Mouse (Mus musculus) limb, embryonic 10.5 days (tissue): ENCODE results near the gene Shisal2b. TPM values are rescaled to one million over a fixed set of nuclear protein-coding genes. Genes with fewer than 3 reads are reported as not detected.

ENCODE experiments used
- DNase-seq: peaks from one replicate; pipeline ENCODE4 v3.0.0-alpha.2; 2017; ENCODE audit warnings: low spot score
- H3K27ac ChIP-seq: fragments of 300-500 bp; sonication (generic); 2 replicates; pipeline ENCODE4 v1.5.1; 2016; ENCODE audit warnings: mild to moderate bottlenecking
- H3K27me3 ChIP-seq: fragments of 300-500 bp; sonication (generic); 2 replicates; pipeline ENCODE4 v1.6.1; 2016; ENCODE audit warnings: low read depth, mild to moderate bottlenecking; ENCODE audit not compliant: poor library complexity, severe bottlenecking
- H3K36me3 ChIP-seq: fragments of 300-500 bp; sonication (generic); 2 replicates; pipeline ENCODE4 v1.6.1; 2016; ENCODE audit warnings: mild to moderate bottlenecking, moderate library complexity
- H3K4me1 ChIP-seq: fragments of 300-500 bp; sonication (generic); 2 replicates; pipeline ENCODE4 v1.6.1; 2016
- H3K4me3 ChIP-seq: fragments of 300-500 bp; sonication (generic); 2 replicates; pipeline ENCODE4 v1.5.1; 2016; ENCODE audit warnings: mild to moderate bottlenecking, moderate library complexity
- H3K9me3 ChIP-seq: fragments of 300-500 bp; sonication (generic); replicated peaks from 2 replicates; pipeline ENCODE4 v1.6.1; 2016; ENCODE audit warnings: mild to moderate bottlenecking
- WGBS: fragments of 180-500 bp; shearing (Covaris S2); methylation state at CpG from one replicate; pipeline ENCODE4 v1.1.7; 2016; 5-methylcytosine and 5-hydroxymethylcytosine counted together
- polyA plus RNA-seq: library from polyadenylated mRNA; unstranded; fragments of >200 nt; fragmentation: Nextera tagmentation; extraction: Ambion mirVana; gene quantifications from 2 replicates; pipeline ENCODE4 v1.2.1, GENCODE M21; 2016

Shisal2b gene
- polyA plus RNA-seq, 1 experiment from 2014 or later, result 0.10 TPM

DNA sequence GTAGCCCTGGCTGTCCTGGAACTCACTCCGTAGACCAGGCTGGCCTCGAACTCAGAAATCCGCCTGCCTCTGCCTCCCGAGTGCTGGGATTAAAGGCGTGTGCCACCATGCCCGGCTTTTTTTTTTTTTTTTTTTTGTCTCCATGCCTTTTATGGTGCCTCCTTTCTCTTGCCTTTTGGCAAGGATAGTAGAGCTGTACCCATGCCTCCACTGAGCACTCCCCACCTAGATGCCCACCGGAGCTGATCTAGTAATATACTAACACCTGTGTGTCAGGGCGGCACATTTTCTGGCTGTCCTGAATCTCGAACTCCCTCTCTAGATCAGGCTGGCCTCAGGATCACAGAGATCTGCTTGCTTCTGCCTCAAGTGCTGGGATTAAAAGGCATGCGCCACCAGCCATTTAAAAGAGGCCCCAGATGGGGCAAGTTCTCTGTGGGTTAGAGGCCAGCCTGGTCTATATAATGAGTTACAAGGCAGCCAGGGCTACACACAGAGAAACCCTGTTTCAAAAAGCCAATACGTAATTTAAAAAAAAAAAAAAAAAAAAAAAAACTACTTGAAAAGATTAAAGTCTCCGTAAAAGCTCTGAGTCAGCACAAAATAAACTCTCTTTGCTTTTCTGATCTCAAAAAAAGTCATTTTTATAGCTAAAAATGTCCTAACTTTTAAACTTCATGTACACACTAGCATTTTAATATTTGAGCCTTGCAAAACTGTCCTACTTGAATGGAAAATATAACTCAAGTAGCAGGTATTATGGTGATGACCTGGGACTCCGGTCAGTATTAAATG is 20.2 kb downstream of the Shisal2b start:
- Histone ChIP-seq H3K36me3 (peaks cover 7% of the 10 kb centered on the region), H3K4me1 (no peaks in the 10 kb centered on the region), H3K4me3 (no peak overlapping the region), H3K27me3 (no peaks in the 10 kb centered on the region), H3K9me3 (no peaks in the 10 kb centered on the region), H3K27ac (no peak overlapping the region)
- no peak for DNase-seq
- WGBS, result 83% methylated on average over 13 of the region's 13 CpGs

GRCm38 (mm10) chr13:104841937-104842336 is 21.8 kb downstream of the Shisal2b start:
- no peak overlapping the region for H3K4me3 ChIP-seq
- H3K9me3 ChIP-seq, result no peaks in the 10 kb centered on the region
- no peaks in the 10 kb centered on the region for H3K27me3 ChIP-seq
- peaks cover 18% of the 10 kb centered on the region for H3K36me3 ChIP-seq
- no peak overlapping the region for H3K27ac ChIP-seq
- 70% methylated on average over 4 of the region's 4 CpGs for WGBS
- H3K4me1 ChIP-seq, result no peaks in the 10 kb centered on the region
- DNase-seq, result no peak

DNA sequence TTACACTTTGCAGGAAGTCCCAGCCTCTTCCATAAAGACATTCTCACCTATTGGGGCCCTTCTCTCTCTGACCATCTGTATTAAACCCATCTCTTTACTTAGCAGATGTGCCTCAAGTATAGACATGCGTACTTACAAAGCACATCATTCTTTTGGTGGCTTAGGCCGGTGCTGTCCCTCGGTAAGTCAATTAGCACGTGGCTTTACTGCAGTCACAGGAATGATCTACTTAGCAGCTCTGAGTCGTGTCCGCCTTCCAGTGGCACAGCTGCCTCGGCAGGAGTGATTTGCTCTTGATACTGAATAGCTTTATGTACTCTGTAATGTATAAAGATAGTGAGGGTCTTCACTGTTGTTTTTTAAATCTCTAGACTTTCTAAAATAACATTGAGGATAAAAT is 26.1 kb downstream of the Shisal2b start:
- Histone ChIP-seq H3K4me1 (no peaks in the 10 kb centered on the region), H3K4me3 (no peak overlapping the region), H3K9me3 (no peaks in the 10 kb centered on the region), H3K27ac (no peak overlapping the region), H3K36me3 (peaks cover 56% of the 10 kb centered on the region), H3K27me3 (no peaks in the 10 kb centered on the region)
- 69% methylated on average over 7 of the region's 7 CpGs for WGBS
- no peak for DNase-seq

GRCm38 (mm10) chr13:104832811-104833210 is 30.9 kb downstream of the Shisal2b start:
- Histone ChIP-seq H3K4me3 (no peak overlapping the region), H3K27me3 (no peaks in the 10 kb centered on the region), H3K9me3 (0 out of 2 replicates have a peak, but pooled peaks cover 2% of the 10 kb centered on the region), H3K4me1 (no peaks in the 10 kb centered on the region), H3K27ac (no peak overlapping the region), H3K36me3 (peaks cover 92% of the 10 kb centered on the region)
- DNase-seq, result no peak
- WGBS, result 96% methylated on average over 13 of the region's 13 CpGs

GRCm38 (mm10) chr13:104825470-104825869 is 38.2 kb downstream of the Shisal2b start:
- Histone ChIP-seq H3K27me3 (no peaks in the 10 kb centered on the region), H3K4me1 (peaks cover 8% of the 10 kb centered on the region), H3K27ac (no peak overlapping the region), H3K9me3 (0 out of 2 replicates have a peak, but pooled peaks cover 2% of the 10 kb centered on the region), H3K36me3 (peaks cover 53% of the 10 kb centered on the region), H3K4me3 (no peak overlapping the region)
- 83% methylated on average over 2 of the region's 2 CpGs for WGBS
- DNase-seq, result no peak

GRCm38 (mm10) chr13:104822411-104822838 is 41.3 kb downstream of the Shisal2b start:
- H3K36me3 ChIP-seq, result peaks cover 32% of the 10 kb centered on the region
- H3K27me3 ChIP-seq, result no peaks in the 10 kb centered on the region
- no peak overlapping the region for H3K27ac ChIP-seq
- DNase-seq, result peak; percentile 31
- WGBS, result 20% methylated on average over 8 of the region's 8 CpGs
- H3K4me3 ChIP-seq, result no peak overlapping the region
- peaks cover 18% of the 10 kb centered on the region for H3K4me1 ChIP-seq
- H3K9me3 ChIP-seq, result no peaks in the 10 kb centered on the region

DNA sequence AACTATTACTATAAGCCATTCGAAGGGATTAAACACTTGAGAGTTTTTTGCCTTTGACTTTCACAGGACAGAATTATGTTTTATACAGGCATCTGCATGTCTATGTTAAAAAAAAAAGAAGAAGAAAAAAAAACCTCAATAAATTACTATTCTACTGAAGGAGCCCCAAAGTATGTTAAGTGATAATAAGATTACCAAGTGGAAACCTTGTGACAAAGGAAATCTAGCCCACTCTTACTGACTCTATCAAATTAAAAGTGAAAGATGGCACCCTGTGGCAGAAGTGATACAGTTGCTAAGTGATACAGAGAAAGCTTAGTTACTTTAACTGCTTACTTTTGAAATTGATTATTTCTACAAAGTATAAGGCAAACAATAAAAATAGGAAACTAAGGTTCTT is 41.8 kb downstream of the Shisal2b start:
- Histone ChIP-seq H3K36me3 (peaks cover 28% of the 10 kb centered on the region), H3K27ac (no peak overlapping the region), H3K27me3 (no peaks in the 10 kb centered on the region), H3K9me3 (no peaks in the 10 kb centered on the region), H3K4me1 (peaks cover 18% of the 10 kb centered on the region), H3K4me3 (no peak overlapping the region)
- DNase-seq, result no peak
- WGBS, result 89% methylated on average over 1 of the region's 1 CpGs

DNA sequence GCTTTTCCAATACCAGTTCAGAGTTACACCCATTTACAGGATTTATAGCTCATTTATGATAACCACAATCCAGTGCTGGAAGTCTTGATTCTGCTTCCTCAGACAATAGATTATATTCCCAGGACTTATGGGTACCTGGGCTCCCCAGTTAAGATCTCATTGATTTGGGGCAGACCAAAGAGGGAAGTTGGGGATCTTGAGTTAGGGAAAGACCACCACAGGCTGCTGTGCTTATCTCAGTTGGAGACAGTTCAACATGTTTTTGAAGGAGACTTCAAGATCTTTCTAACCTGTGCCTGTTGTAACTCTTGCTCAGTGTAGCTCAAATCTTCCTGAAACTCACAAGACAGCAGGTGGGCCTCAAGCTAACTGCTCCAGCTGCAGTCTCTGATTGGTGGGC is 42.5 kb downstream of the Shisal2b start:
- H3K4me3 ChIP-seq, result no peak overlapping the region
- peaks cover 18% of the 10 kb centered on the region for H3K4me1 ChIP-seq
- no peaks in the 10 kb centered on the region for H3K9me3 ChIP-seq
- peaks cover 23% of the 10 kb centered on the region for H3K36me3 ChIP-seq
- H3K27ac ChIP-seq, result no peak overlapping the region
- DNase-seq, result no peak
- no peaks in the 10 kb centered on the region for H3K27me3 ChIP-seq

DNA sequence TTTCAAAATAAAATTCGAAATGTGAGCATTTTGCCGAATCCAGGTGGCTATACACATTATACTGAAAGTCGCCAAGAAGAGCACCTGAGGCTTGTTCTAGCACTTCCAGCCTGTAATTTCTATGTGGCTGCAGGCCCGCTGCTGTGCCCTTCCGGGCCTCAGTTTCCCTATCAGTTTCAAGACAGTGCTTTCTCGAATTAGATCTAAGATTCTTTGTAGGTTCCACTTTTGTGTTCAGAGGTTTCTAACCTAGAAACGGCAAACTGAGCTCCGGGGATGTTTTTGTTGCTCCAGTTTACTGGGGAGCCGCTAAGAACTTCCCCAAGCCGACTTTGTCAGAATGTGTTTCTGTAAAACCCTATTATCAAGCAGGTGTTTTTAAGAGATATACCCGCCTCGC is 46.0 kb downstream of the Shisal2b start:
- DNase-seq, result no peak
- Histone ChIP-seq H3K4me1 (peaks cover 24% of the 10 kb centered on the region), H3K4me3 (peak overlapping the region; percentile 86), H3K36me3 (peaks cover 12% of the 10 kb centered on the region; the same call in 1 of the 2 replicates), H3K9me3 (no peaks in the 10 kb centered on the region), H3K27me3 (no peaks in the 10 kb centered on the region), H3K27ac (peak overlapping the region; percentile 98)
- 63% methylated on average over 12 of the region's 12 CpGs for WGBS

- Histone ChIP-seq H3K36me3 (peaks cover 12% of the 10 kb centered on the region; the same call in 1 of the 2 replicates), H3K4me3 (peak within 1 kb of the TSS; percentile 86), H3K4me1 (peaks cover 16% of the 10 kb centered on the region), H3K27ac (peak within 1 kb of the TSS; percentile 98), H3K27me3 (no peaks in the 10 kb centered on the region), H3K9me3 (no peaks in the 10 kb centered on the region)
- DNase-seq, result peak; percentile 88
- WGBS, result 1% methylated on average over 50 of the region's 50 CpGs
Measured at GRCm38 (mm10) chr13:104816635-104817571, 46.8 kb downstream of the Shisal2b start, which contains the start of gene Cwc27. TSS of gene Cwc27 (minus strand) at chr13:104817142.

GRCm38 (mm10) chr13:104816270-104816634 is 47.4 kb downstream of the Shisal2b start:
- WGBS, result 13% methylated on average over 8 of the region's 8 CpGs
- H3K36me3 ChIP-seq, result peaks cover 10% of the 10 kb centered on the region; the same call in 1 of the 2 replicates
- no peak for DNase-seq
- peaks cover 16% of the 10 kb centered on the region for H3K4me1 ChIP-seq
- no peaks in the 10 kb centered on the region for H3K27me3 ChIP-seq
- H3K9me3 ChIP-seq, result no peaks in the 10 kb centered on the region
- peak overlapping the region; percentile 86 for H3K4me3 ChIP-seq
- H3K27ac ChIP-seq, result peak overlapping the region; percentile 98

GRCm38 (mm10) chr13:104805681-104806080 is 58.0 kb downstream of the Shisal2b start:
- H3K4me3 ChIP-seq, result no peak overlapping the region
- no peak for DNase-seq
- no peak overlapping the region for H3K27ac ChIP-seq
- 63% methylated on average over 3 of the region's 3 CpGs for WGBS
- H3K27me3 ChIP-seq, result no peaks in the 10 kb centered on the region
- peaks cover 45% of the 10 kb centered on the region for H3K36me3 ChIP-seq
- H3K9me3 ChIP-seq, result no peaks in the 10 kb centered on the region
- H3K4me1 ChIP-seq, result no peaks in the 10 kb centered on the region
